Mouse (Mus musculus) cerebellum, postnatal 4 days (tissue): ENCODE measurements around the gene Mon1a.

Source experiments
- DNase-seq, 2 experiments: peaks; one replicate each; pipeline ENCODE4 v3.0.0; 2022; ENCODE audit warnings: low spot score in 2 of 2, mixed read lengths in 1 of 2

Gene Mon1a

DNA sequence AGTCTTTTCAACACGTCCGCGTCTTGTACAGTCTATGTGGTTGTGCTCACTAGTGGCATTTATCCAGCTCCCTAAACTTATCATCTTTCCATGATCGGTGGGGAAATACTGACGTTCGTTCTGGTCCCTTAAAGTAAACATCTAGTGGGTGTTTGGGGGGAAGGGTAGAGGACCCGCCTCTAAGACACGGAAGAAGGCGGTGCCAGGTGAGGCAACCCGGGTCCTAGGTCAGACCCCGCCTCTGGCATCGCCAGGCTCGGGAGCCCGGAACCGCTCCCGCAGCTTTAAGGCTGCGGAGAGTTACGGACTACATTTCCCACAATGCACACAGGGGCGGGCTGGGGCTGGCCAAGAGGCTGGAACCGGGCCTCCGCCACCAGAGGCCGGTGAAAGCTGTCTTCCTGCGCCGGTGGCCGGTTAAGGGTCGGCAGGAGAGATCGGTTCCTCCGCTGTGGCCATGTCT is at the start of gene Mon1a:
Mon1a (plus strand) TSS at position 348 of the 463 bp plus-strand sequence.
- DNase-seq, result peak; percentile 45 to 72

DNA sequence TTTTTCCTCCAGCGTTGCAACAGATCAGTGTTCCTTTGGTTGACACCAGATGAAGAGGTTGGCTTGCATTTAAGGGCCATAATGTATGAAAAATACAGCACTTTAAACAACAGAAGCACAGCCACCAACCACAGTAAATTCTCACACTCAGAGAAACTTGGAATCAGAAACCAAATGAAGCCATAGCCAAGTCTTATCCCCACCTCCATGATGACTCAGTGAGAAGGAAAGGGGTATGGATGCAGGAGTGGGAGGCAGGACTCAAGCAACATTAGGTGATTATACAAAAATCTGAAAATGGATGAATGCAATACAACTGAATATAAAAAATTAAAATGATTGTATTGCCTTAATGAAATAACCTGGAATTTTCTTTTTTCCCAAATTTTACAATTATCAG is 49.1 kb upstream of the Mon1a start:
- DNase-seq, result no peak

DNA sequence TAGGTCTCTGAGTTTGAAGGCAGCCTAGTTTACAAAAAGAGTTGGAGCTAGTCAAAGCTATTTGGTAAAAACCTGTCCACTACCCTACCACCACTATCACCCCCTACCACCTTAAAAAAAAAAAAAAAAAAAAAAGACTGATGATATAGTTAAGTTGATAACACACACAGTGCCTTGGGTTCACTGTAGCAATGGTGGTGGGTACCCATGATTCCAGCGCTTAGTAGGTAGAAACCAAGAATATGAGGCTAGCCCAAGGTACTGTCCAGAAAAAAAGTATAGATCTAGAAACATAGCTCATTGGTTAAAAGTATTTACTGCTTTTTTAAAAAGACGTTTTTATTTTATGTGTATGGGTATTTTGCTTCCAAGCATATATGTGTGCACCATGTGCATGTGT is 45.2 kb upstream of the Mon1a start:
- no peak for DNase-seq

DNA sequence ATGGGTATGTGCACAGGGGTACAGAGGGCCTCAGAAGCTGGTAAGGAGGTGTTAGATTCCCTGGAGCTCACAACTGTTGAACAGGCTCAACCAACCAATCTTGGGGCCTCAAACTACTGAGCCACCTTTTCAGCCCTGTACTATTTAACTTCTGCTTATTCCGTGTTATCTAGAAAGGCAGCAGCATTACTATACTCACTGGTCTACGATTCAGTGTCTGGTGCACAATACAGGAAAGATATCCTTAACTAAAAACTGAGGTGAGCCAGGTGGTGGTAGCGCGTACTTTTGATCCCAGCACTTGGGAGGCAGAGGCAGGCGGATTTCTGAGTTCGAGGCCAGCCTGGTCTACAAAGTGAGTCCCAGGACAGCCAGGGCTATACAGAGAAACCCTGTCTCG is 39.0 kb upstream of the Mon1a start:
- DNase-seq, result no peak

DNA sequence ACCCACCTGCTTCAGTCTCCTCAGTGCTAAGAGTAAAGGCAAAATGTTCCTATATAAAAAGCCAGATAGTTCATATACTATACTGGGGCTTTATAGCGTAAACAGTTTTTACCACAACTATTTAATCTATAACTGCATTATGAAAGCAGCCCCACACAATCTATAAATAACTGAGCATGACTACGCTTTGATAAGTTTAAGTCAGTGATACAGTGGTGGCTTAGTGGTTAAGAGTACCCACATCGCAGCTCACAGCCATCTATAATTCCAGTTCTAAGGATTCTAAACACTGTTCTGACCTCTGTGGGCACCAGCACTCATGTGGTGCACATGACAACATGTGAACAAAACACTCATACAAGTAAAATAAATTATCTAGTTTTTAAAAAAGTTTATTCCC is 29.6 kb upstream of the Mon1a start:
- DNase-seq, result no peak

DNA sequence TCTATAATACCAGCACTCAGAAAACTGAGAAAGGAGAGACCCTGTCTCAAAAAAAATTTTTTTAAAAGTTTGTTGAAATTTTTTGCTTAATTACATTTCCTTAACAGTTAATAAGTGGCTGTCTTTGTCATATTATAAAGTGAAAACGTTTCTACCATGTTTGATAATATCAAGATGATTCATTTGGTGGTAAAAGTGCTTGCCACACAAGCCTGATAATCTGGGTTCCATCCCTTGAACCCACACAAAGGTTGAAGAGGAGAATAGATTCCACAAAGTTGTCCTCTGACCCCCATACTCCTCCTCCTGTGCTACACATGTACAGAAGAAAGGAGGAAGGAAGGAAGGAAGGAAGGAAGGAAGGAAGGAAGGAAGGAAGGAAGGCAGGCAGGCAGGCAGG is 23.5 kb upstream of the Mon1a start:
- DNase-seq, result no peak

DNA sequence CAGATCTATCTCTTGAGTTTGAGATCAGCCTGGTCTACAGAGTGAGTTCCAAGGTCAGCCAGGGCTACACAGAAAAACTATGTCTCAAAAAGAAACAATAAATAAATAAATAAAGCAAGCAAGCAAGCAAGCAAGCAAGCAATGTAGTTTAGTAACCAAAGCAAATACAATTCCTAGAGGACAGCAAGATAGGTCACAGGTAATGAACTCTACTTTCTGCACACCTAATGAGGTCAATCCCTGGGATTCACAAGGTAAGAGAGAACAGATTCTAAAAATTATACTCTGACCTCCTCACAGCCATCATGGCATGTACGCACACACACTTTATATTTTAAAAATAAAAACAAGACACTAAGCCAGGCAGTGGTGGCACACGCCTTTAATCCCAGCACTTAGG is 21.9 kb upstream of the Mon1a start:
- DNase-seq, result no peak

DNA sequence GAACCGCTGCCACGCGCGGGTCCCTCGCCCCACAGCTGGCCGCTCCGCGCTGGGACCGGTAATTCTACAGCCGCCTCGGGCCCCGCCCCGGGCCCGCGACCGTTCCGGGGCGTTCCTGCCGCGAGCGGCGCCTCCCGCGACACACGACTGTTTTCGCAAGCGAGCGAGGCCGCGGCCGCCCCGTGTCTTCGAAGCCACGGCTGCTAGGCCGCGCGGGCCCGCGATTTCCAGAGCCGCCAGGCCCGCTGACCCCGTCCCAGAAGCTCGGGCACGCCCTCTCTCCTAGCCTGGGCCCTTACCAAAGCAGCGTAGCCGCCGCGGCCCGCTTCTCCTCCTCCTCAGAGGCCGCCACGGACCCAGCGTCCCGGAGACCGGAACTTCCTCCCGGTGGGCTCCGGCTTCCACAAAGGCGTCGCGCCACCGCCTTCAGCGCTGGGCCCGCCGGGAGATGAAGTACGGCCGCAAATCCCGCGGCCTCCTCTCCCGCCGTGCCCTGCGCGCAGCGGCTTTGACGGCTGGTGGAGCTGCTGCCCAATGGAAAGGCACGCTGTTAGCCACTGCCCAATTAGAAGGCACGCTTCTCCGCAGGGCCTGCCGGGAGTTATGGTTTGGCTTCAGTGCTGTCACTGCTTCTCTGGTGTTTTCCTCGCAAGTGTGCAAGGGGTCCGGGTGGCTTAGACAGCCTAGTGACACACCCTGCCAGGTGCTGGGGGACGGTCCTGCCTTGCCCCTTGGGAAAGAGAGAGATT is 15.4 kb upstream of the Mon1a start:
- peak; percentile 67 to 92 for DNase-seq

DNA sequence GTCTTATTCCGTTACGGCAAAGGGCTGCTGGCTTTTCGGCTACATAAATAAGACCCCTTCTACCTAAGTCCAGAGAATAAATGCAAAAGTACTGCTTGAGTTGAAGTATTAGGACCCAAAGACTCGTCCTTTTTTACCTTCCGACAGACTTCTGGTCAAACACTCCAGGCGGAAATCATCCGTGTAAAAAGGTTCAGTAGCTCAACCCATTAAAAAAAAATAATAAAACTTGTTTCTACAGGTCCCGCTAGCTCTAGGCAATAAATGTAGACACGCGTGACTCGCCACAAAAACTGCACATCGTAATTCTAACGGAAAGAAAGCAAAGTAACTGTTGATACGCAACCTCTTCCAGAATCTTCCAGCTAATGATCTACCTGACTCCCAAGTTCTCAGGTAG is 14.8 kb upstream of the Mon1a start, which contains the start of gene Rbm6:
Rbm6 (minus strand) TSS at position 101 of the 400 bp plus-strand sequence.
- DNase-seq, result no peak

DNA sequence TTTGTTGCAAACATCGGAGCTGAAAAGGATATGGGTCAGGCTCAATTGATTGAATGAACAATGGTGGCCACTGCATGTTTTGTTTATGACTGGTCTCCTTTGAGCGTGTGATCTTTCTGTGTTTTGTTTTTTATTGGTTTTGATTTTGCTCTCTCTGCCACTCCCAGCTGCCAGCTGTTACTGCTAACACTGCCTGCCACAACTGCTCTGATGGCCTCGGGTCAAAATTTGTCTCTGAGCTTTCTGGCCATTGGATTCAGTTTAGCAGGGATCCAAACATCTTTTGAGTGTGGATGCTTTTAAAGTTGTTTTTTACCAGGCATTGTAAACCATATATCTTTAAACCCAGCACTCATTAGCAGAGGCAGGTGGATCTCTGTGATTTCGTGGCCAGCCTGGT is 7.5 kb upstream of the Mon1a start:
- DNase-seq, result no peak

DNA sequence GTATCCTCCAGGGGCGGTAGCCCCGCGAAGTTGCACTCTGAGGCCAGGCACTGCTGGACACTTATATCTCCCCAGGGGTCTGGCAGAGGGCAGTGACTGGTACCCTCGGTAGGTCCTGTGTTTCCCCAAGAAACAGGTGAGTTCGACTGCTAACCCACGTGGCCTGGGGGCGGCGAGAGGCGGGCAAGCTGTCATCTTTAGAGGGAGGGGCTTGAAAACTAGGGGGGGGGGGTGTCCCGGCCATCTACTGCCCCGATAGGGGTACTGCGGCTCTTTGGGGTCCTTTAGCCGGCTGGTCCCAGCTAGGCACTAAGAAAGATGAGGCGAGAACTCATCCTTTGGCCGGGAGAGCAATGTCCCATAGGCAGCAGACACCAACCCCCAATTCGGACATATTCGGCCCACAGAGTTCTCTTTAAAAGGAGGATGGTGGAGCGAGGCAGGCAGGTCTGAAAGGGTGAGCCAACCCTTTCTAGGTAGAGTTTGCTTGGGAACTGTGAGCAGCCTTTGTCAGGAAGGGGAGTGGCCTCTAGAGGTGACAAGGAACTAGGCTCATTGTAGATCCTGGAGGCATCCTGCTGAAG is 408 bp downstream of the Mon1a start:
- no peak for DNase-seq

DNA sequence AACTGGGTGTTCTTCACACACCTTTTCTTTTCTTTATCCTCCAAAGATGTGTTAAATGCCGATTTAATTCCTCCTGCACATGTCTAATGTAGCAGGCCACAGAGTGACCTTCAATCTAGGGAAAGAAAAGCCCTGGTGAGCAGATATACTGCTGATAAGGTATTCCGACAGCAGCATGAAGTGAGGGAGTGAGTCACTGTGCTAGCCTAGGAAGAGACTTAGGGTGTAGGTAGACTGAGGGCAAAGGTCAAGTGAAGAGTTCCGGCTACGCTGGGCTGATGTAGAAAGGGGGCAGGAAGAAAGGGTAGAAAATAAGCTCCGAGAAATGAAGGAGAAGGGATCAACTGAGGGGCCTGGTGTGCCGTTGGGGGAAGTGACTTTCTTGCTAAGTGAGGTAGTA is 2.3 kb downstream of the Mon1a start:
- DNase-seq, result no peak

DNA sequence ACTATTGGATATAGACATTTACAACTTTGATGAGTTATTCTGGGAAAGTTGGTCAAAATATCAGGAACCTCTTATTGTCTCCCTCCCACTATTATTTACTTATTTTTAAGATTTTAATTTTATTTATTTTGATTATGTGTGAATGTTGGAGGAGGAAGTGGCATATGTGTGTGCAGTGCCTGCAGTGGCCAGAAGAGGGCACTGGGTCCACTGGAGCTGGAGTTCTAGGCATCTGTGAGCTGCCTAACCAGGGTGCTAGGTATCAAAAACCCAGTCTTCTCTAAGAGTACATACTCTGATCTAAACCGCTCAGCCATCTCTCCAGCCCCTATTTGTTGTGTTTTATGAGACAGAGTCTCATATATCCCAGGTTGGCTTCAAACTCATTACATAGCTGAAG is 3.1 kb downstream of the Mon1a start:
- no peak for DNase-seq

DNA sequence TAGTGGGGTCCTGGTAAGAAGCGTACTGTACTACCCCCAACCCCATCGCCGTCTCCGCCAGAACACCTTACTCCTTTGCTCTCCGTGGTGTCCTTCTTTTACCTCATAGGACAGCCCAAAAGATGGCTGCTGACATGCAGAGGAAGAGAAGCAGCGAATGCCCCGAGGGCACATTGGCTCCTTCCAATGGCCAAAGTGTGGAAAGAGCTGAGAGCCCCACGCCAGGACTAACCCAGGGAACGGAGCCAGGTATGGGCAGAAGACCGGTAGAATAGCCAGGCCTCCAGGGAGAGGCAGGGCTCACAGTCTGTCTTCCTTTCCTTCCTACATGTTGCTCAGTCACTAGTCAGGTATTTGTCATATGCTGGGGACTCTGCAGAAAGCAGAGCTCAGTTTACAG is 10.6 kb downstream of the Mon1a start:
- no peak for DNase-seq

DNA sequence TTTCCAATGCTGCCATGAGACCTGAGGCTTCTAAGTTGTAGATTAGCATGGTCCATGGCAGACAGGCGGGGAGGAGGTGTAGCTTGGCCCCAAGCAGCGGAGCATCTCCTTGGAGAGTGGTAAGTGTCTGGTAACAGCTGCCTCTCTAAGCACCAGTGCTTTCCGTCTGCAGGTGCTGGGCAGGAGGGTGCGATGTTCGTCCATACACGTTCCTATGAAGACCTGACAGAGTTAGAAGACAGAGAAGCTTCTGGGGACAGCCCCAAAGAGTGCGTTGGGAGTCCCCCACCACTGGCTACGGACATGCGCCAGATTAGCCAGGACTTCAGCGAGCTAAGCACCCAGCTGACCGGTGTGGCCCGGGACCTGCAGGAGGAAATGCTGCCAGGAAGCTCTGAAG is 11.9 kb downstream of the Mon1a start:
- no peak for DNase-seq

DNA sequence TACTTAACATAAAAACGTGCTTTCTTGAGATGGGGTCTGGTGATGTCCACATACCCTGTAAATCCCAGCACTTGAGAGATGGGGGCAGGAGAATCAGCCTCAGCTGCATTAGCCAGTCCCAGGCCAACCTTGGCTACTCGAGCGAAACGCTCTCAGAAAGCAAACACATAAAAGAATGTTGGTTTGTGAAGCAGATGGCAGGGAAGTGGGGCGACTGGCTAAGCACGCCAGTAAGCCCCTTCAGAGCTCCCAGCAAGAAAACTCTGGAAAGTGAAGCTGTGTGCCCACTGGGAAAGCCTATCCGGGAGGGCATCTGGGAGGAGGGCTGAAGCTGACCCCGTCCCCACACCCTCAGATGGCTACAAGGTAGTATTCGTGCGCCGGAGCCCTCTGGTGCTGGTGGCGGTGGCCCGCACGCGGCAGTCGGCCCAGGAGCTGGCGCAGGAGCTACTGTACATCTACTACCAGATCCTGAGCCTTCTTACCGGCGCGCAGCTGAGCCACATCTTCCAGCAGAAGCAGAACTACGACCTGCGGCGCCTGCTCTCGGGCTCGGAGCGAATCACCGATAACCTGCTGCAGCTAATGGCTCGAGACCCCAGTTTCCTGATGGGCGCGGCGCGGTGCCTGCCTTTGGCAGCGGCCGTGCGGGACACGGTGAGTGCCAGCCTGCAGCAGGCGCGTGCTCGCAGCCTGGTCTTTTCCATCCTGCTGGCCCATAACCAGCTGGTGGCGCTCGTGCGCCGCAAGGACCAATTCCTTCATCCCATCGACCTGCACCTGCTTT is 13.1 kb downstream of the Mon1a start:
- peak; percentile 72 to 89 for DNase-seq

DNA sequence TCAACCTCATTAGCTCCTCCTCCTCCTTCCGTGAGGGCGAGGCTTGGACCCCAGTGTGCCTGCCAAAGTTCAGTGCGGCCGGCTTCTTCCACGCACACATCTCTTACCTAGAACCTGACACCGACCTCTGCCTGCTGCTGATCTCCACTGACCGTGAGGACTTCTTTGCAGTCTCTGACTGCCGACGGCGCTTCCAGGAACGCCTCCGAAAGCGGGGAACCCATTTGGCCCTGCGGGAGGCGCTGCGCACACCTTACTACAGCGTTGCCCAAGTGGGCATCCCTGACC is 13.6 kb downstream of the Mon1a start:
- DNase-seq, result no peak

DNA sequence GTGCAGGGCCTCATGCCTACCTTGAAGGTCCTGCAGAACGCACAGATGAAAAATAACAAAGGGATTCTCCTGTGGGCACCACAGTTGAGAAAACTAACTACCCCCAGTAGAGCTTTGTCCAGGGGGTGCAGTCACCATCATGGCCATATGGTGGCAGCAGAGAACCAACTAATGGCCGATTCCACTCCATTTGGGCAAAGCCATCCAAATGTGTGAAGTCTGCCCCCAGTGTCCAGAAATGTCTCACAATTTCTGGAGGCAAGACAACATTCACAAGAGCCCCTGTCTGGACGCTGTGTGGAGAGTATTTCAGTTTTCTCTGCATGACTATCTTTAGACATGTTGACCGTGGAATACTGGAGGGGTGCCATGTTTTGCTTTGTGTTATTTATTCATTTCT is 16.8 kb downstream of the Mon1a start:
- DNase-seq, result peak; percentile 92 to 94

DNA sequence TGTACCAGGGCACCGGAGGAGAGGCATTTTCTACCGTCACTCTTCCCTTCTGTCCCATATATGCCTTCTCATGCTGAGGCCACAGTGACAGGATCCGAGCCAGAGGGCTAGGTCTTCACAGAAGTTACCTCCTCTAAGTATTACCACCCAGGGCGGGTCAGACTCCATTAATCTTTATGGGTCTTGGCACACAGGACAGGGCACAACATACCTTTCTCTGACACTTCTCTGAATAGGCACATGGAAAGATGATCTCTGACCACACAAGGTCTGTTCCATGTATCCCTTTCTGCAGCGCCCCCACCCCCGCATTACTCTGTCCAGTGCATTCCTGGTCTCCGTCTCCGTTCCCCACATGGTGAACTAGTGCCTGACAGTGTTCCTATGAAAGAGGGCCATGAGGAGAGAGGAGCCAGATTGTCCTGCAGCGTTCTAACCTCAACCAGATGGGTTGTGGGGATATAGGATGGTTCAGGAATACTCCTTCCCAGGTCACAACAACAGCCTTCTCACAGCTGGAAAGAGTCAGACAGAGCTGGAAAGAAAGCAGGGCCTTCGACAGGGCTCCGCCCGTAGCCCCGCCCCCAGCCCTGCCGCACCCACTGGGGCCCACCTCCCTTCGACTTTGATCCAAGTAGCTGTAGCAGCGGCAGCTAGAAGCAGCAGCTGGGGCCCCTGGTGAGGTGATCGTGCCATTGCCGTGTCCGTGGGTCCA is 18.5 kb downstream of the Mon1a start, which contains the start of gene Mst1r:
Mst1r (plus strand) TSS at position 622 of the 715 bp plus-strand sequence.
- DNase-seq, result no peak

DNA sequence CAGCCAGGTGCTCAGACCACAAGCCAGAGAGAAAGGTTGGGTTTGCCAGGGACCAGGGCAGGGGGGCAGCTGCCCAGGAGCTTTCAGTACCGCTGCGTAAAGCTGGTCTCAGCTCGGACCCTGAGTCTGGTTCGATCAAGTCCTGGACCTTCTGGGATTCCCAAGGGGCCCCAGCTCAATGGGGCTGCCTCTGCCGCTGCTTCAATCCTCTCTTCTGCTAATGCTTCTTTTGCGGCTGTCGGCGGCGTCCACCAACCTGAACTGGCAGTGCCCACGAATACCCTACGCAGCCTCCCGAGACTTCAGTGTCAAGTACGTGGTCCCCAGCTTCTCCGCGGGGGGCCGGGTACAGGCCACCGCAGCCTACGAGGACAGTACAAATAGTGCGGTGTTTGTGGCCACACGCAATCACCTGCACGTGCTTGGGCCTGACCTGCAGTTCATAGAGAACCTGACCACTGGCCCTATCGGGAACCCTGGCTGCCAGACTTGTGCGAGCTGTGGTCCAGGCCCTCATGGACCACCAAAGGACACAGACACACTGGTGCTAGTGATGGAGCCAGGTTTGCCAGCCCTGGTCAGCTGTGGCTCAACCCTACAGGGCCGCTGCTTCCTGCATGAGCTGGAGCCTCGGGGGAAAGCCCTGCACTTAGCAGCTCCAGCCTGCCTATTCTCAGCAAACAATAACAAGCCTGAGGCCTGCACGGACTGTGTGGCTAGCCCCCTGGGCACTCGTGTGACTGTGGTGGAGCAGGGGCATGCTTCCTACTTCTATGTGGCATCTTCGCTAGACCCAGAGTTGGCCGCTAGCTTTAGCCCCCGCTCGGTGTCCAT is 19.2 kb downstream of the Mon1a start:
- DNase-seq, result no peak

DNA sequence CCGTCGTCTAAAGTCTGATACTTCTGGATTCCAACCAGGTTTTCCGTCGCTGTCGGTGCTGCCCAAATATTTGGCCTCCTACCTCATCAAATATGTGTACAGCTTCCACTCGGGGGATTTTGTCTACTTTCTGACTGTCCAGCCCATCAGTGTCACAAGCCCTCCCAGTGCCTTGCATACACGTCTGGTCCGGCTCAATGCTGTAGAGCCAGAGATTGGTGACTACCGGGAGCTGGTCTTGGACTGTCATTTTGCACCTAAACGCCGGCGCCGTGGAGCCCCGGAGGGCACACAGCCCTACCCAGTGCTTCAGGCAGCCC is 19.8 kb downstream of the Mon1a start:
- no peak for DNase-seq
